26 mouse cellular contexts compared by ENCODE assay signal in genomic region chr2:60393786-60394185, GRCm38 (mm10). TPM values are rescaled to one million over a fixed set of nuclear protein-coding genes. Genes with fewer than 3 reads are reported as not detected.
"Had no signal": no experiment of that assay in that cellular context is flagged by ENCODE, and none has a peak within 500 bp of the region (broad histone marks: within the 10 kb centered on the region; RNA-seq: fewer than 3 reads in every experiment).

No protein-coding gene starts in this region.

- H3K9me3 ChIP-seq: embryonic facial prominence, embryonic 10.5 days; embryonic facial prominence, embryonic 12.5 days; embryonic facial prominence, embryonic 13.5 days; embryonic facial prominence, embryonic 15.5 days; forebrain, embryonic 10.5 days; forebrain, embryonic 12.5 days; forebrain, embryonic 13.5 days; forebrain, embryonic 15.5 days had no signal

- H3K36me3 ChIP-seq: embryonic facial prominence, embryonic 10.5 days; embryonic facial prominence, embryonic 12.5 days; embryonic facial prominence, embryonic 13.5 days; embryonic facial prominence, embryonic 15.5 days; forebrain, embryonic 10.5 days; forebrain, embryonic 12.5 days; forebrain, embryonic 15.5 days had no signal

- DNase-seq: cerebellum, adult 2 months; cerebellum, adult 8-10 months; cerebellum, adult 9-10 months; cerebellum, adult 9-11 months; cerebellum, postnatal 10 days; cerebellum, postnatal 14 days; cerebellum, postnatal 25 days; cerebellum, postnatal 36 days; embryo, embryonic 11 days; forebrain, postnatal 0 days; gastrocnemius, adult 2 months; gastrocnemius, postnatal 10 days; gastrocnemius, postnatal 14 days; gastrocnemius, postnatal 25 days; gastrocnemius, postnatal 36 days; heart, adult 18-20 months; heart, adult 2 months had no signal

- H3K4me3 ChIP-seq: embryonic facial prominence, embryonic 10.5 days; embryonic facial prominence, embryonic 12.5 days; embryonic facial prominence, embryonic 13.5 days; embryonic facial prominence, embryonic 15.5 days; erythroblast, embryonic 14.5 days; forebrain, embryonic 10.5 days; forebrain, embryonic 12.5 days; forebrain, embryonic 13.5 days; forebrain, embryonic 15.5 days; gastrocnemius, adult 2 months; heart, adult 2 months had no signal

- H3K27me3 ChIP-seq: embryonic facial prominence, embryonic 12.5 days; embryonic facial prominence, embryonic 13.5 days; embryonic facial prominence, embryonic 15.5 days; forebrain, embryonic 12.5 days; forebrain, embryonic 13.5 days; forebrain, embryonic 15.5 days had no signal

- H3K4me1 ChIP-seq: embryonic facial prominence, embryonic 12.5 days; embryonic facial prominence, embryonic 13.5 days; embryonic facial prominence, embryonic 15.5 days; forebrain, embryonic 10.5 days; forebrain, embryonic 12.5 days; forebrain, embryonic 13.5 days; forebrain, embryonic 15.5 days had no signal

- H3K27ac ChIP-seq: embryonic facial prominence, embryonic 10.5 days; embryonic facial prominence, embryonic 12.5 days; embryonic facial prominence, embryonic 13.5 days; embryonic facial prominence, embryonic 15.5 days; forebrain, embryonic 10.5 days; forebrain, embryonic 12.5 days; forebrain, embryonic 13.5 days; forebrain, embryonic 15.5 days; gastrocnemius, adult 2 months; heart, adult 2 months had no signal

RNA-seq across cellular contexts. Expression of gene Ly75, which starts 10.7 kb away (rescaled TPM):
- polyA plus RNA-seq: erythroblast, embryonic 14.5 days had no signal
